Mouse (Mus musculus) lung, postnatal 0 days (tissue): ENCODE results near the gene Ncoa1. TPM values are rescaled to one million over a fixed set of nuclear protein-coding genes. Genes with fewer than 3 reads are reported as not detected.
"Not testable (repeated sequence)": the region's sequence is repeated elsewhere in the genome, so short reads cannot be mapped to it uniquely, and the experiment has no call there.

Experiments
- ATAC-seq: fragments of 200-750 bp; cut with Nextera tagmentation; 2 replicates; pipeline ENCODE4 v1.8.0; 2017; ENCODE audit warnings: moderate library complexity
- DNase-seq: peaks from one replicate; pipeline ENCODE4 v3.0.0-alpha.2; 2016; ENCODE audit warnings: low spot score
- H3K27ac ChIP-seq: fragments of 300-500 bp; sonication (generic); 2 replicates; pipeline ENCODE4 v1.5.1; 2014; ENCODE audit warnings: antibody characterized with exemption, mild to moderate bottlenecking, low read length, mixed read lengths
- H3K27me3 ChIP-seq: fragments of 300-500 bp; sonication (generic); replicated peaks from 2 replicates; pipeline ENCODE4 v1.6.1; 2014; ENCODE audit warnings: low read length, mixed read lengths; ENCODE audit not compliant: insufficient read depth
- H3K36me3 ChIP-seq: fragments of 300-500 bp; sonication (generic); 2 replicates; pipeline ENCODE4 v1.6.1; 2014; ENCODE audit warnings: low read length, mixed read lengths; ENCODE audit not compliant: insufficient read depth
- H3K4me1 ChIP-seq: fragments of 300-500 bp; sonication (generic); 2 replicates; pipeline ENCODE4 v1.6.1; 2014; ENCODE audit warnings: antibody characterized with exemption, low read depth, low read length, mixed read lengths; ENCODE audit not compliant: insufficient read depth
- H3K4me2 ChIP-seq: fragments of 300-500 bp; sonication (generic); replicated peaks from 2 replicates; pipeline ENCODE4 v1.6.1; 2014; ENCODE audit warnings: low read depth, mild to moderate bottlenecking, low read length, moderate library complexity, mixed read lengths
- H3K4me3 ChIP-seq: fragments of 300-500 bp; sonication (generic); 2 replicates; pipeline ENCODE4 v1.5.1; 2014; ENCODE audit warnings: low read depth, low read length
- H3K9ac ChIP-seq: fragments of 300-500 bp; sonication (generic); replicated peaks from 2 replicates; pipeline ENCODE4 v1.6.1; 2014; ENCODE audit warnings: low read depth, mild to moderate bottlenecking
- H3K9me3 ChIP-seq: fragments of 300-500 bp; sonication (generic); 2 replicates; pipeline ENCODE4 v1.6.1; 2016; ENCODE audit warnings: low read length, mixed read lengths
- CTCF ChIP-seq: IDR thresholded peaks from 2 replicates; pipeline ENCODE4 v1.5.1; 2016; ENCODE audit warnings: antibody characterized with exemption, mild to moderate bottlenecking
- EP300 ChIP-seq: IDR thresholded peaks from 2 replicates; pipeline ENCODE4 v1.6.1; 2016; ENCODE audit warnings: antibody characterized with exemption, mild to moderate bottlenecking, control low read depth
- WGBS: fragments of 180-500 bp; shearing (Covaris S2); extraction: QIAGEN DNeasy Blood & Tissue Kit; methylation state at CpG from one replicate; pipeline ENCODE4 v1.1.7; 2014; 5-methylcytosine and 5-hydroxymethylcytosine counted together
- polyA plus RNA-seq: library from polyadenylated mRNA; unstranded; fragments of >200 nt; fragmentation: Nextera tagmentation; extraction: Ambion mirVana; gene quantifications from 2 replicates; pipeline ENCODE4 v1.2.1, GENCODE M21; 2015

Ncoa1 gene
- polyA plus RNA-seq, 1 experiment from 2014 or later: 9.6 TPM

- Histone ChIP-seq H3K4me2 (no peak overlapping the region), H3K9me3 (no peaks in the 10 kb centered on the region), H3K27ac (no peak overlapping the region), H3K4me3 (no peak overlapping the region), H3K36me3 (no peaks in the 10 kb centered on the region), H3K4me1 (no peaks in the 10 kb centered on the region), H3K9ac (no peak overlapping the region), H3K27me3 (no peaks in the 10 kb centered on the region)
- no peak for DNase-seq
- no peak for TF ChIP-seq CTCF
- no peak for TF ChIP-seq EP300
- ATAC-seq: no peak
- WGBS: 69% methylated on average over 6 of the region's 6 CpGs
Observed at GRCm38 (mm10) chr12:4374816-4375493, 102.0 kb downstream of the Ncoa1 start.

GRCm38 (mm10) chr12:4371406-4371805 is 105.6 kb downstream of the Ncoa1 start:
- Histone ChIP-seq H3K27ac (no peak overlapping the region), H3K9ac (no peak overlapping the region), H3K36me3 (no peaks in the 10 kb centered on the region), H3K4me3 (no peak overlapping the region), H3K9me3 (no peaks in the 10 kb centered on the region), H3K4me1 (no peaks in the 10 kb centered on the region), H3K27me3 (no peaks in the 10 kb centered on the region), H3K4me2 (no peak overlapping the region)
- ATAC-seq: no peak
- no peak for DNase-seq
- 81% methylated on average over 1 of the region's 1 CpGs for WGBS
- TF ChIP-seq CTCF: no peak
- TF ChIP-seq EP300: no peak

- ATAC-seq: no peak
- Histone ChIP-seq H3K9me3 (no peaks in the 10 kb centered on the region), H3K27me3 (no peaks in the 10 kb centered on the region), H3K36me3 (no peaks in the 10 kb centered on the region), H3K4me3 (no peak overlapping the region), H3K4me1 (no peaks in the 10 kb centered on the region), H3K9ac (no peak overlapping the region), H3K4me2 (no peak overlapping the region), H3K27ac (no peak overlapping the region)
- no peak for DNase-seq
- 61% methylated on average over 1 of the region's 1 CpGs for WGBS
- TF ChIP-seq EP300 (no peak), CTCF (no peak)
Observed at GRCm38 (mm10) chr12:4365951-4366350, 111.0 kb downstream of the Ncoa1 start.

GRCm38 (mm10) chr12:4359475-4359874 is 117.5 kb downstream of the Ncoa1 start:
- H3K27ac ChIP-seq: no peak overlapping the region
- H3K27me3 ChIP-seq: no peaks in the 10 kb centered on the region
- H3K9me3 ChIP-seq: no peaks in the 10 kb centered on the region
- H3K4me1 ChIP-seq: no peaks in the 10 kb centered on the region
- ATAC-seq (no peak), DNase-seq (no peak)
- no peak overlapping the region for H3K4me3 ChIP-seq
- no peak for TF ChIP-seq EP300
- TF ChIP-seq CTCF: no peak
- H3K4me2 ChIP-seq: no peak overlapping the region
- H3K9ac ChIP-seq: no peak overlapping the region
- no peaks in the 10 kb centered on the region for H3K36me3 ChIP-seq
- 27% methylated on average over 1 of the region's 1 CpGs for WGBS

- not testable (repeated sequence) for H3K9me3 ChIP-seq, H3K27me3 ChIP-seq, ATAC-seq, DNase-seq, H3K4me3 ChIP-seq, H3K4me1 ChIP-seq, H3K27ac ChIP-seq, H3K36me3 ChIP-seq, H3K9ac ChIP-seq, H3K4me2 ChIP-seq
- WGBS: 89% methylated on average over 2 of the region's 2 CpGs
Observed at GRCm38 (mm10) chr12:4358653-4359052, 118.3 kb downstream of the Ncoa1 start.

GRCm38 (mm10) chr12:4358100-4358499 is 118.9 kb downstream of the Ncoa1 start:
- Histone ChIP-seq H3K4me3 (no peak overlapping the region), H3K4me1 (no peaks in the 10 kb centered on the region), H3K4me2 (no peak overlapping the region), H3K9ac (no peak overlapping the region), H3K36me3 (no peaks in the 10 kb centered on the region), H3K27ac (no peak overlapping the region), H3K27me3 (no peaks in the 10 kb centered on the region), H3K9me3 (no peaks in the 10 kb centered on the region)
- TF ChIP-seq CTCF: no peak
- TF ChIP-seq EP300: no peak
- ATAC-seq (no peak), DNase-seq (no peak)
- WGBS: 91% methylated on average over 4 of the region's 4 CpGs
